Mouse (Mus musculus): ENCODE data around the gene Tmem121b. TPM values are rescaled to one million over a fixed set of nuclear protein-coding genes. Genes with fewer than 3 reads are reported as not detected.

The Tmem121b gene
- total and polyA plus RNA-seq, 3 experiments, result not detected

GRCm38 (mm10) chr6:120509975-120510374 lies 16.4 kb upstream of the Tmem121b start:
- H3K27me3 ChIP-seq (replicated peaks), result no peaks in the 10 kb centered on the region
- TF ChIP-seq USF2 (conservative IDR thresholded peaks at IDR 0.05; ENCODE audit: low read depth, low read length), result no peak
- no peak for TF ChIP-seq POLR2A (IDR thresholded peaks at IDR 0.05; ENCODE audit: low read depth, low read length)
- no peaks in the 10 kb centered on the region for H3K4me1 ChIP-seq (ENCODE audit: control insufficient read depth in 1 of 2, insufficient read depth in 2 of 2)
- no peaks in the 10 kb centered on the region for H3K79me2 ChIP-seq (replicated peaks; ENCODE audit: control insufficient read depth, extremely low read depth, insufficient read depth, poor library complexity, severe bottlenecking)
- in situ Hi-C loops (cut with MboI; ENCODE audit: low pct_ligation_motif_present, low pct_unique_long_range_greater_than_20kb, low sequenced_read_pairs) (no loop called here), dilution Hi-C loops (cut with MboI; ENCODE audit: extremely low pct_ligation_motif_present, extremely low pct_unique_long_range_greater_than_20kb, low sequenced_read_pairs) (no loop called here)
- no peak for DNase-seq (ENCODE audit: extremely low read depth)
- no peak overlapping the region for H3K4me2 ChIP-seq (ENCODE audit: insufficient read depth, low read depth, poor library complexity, severe bottlenecking)
- H3K36me3 ChIP-seq (replicated peaks in 1 of 2; ENCODE audit: control insufficient read depth in 1 of 2, insufficient read depth in 1 of 2, low read length in 1 of 2), result peaks cover 37 to 70% of the 10 kb centered on the region in 2 experiments
- H3K4me3 ChIP-seq (replicated peaks in 1 of 3; ENCODE audit: low read depth in 2 of 3, low read length in 2 of 3, poor library complexity in 1 of 3), result no peak overlapping the region
- H3K9me3 ChIP-seq (replicated peaks; ENCODE audit: low read length), result no peaks in the 10 kb centered on the region
- no peak overlapping the region for H3K9ac ChIP-seq (ENCODE audit: insufficient read depth, low read depth)
- H3K27ac ChIP-seq (ENCODE audit: insufficient read depth, low read depth), result no peak overlapping the region

DNA sequence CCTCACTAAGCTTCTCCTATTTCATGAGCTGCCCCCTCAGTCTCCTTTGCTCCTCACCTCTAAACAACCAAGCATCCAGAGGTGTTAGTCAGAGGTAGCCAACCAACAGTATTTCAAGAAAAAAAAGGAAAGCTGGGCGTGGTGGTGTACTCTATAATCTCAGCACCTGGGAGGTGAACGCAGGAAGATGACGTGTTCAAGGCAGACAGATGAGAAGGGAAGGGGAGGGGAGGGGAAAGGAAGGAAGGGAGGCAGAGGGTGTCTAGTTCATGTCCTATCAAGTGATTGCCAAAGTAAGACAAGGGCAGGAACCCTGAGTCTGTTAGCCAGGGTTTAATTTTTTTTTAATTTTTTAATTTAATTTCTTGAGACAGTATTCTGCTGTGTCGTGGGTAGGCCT lies 15.0 kb upstream of the Tmem121b start:
- Histone ChIP-seq H3K36me3 (replicated peaks in 1 of 2; ENCODE audit: control insufficient read depth in 1 of 2, insufficient read depth in 1 of 2, low read length in 1 of 2) (peaks cover 30 to 57% of the 10 kb centered on the region in 2 experiments), H3K27me3 (replicated peaks) (no peaks in the 10 kb centered on the region), H3K4me2 (ENCODE audit: insufficient read depth, low read depth, poor library complexity, severe bottlenecking) (no peak overlapping the region), H3K4me3 (replicated peaks in 1 of 3; ENCODE audit: low read depth in 2 of 3, low read length in 2 of 3, poor library complexity in 1 of 3) (no peak overlapping the region), H3K4me1 (ENCODE audit: control insufficient read depth in 1 of 2, insufficient read depth in 2 of 2) (no peaks in the 10 kb centered on the region), H3K27ac (ENCODE audit: insufficient read depth, low read depth) (no peak overlapping the region), H3K9ac (ENCODE audit: insufficient read depth, low read depth) (no peak overlapping the region), H3K79me2 (replicated peaks; ENCODE audit: control insufficient read depth, extremely low read depth, insufficient read depth, poor library complexity, severe bottlenecking) (no peaks in the 10 kb centered on the region), H3K9me3 (replicated peaks; ENCODE audit: low read length) (no peaks in the 10 kb centered on the region)
- DNase-seq (ENCODE audit: extremely low read depth), result no peak
- in situ Hi-C loops (cut with MboI; ENCODE audit: low pct_ligation_motif_present, low pct_unique_long_range_greater_than_20kb, low sequenced_read_pairs), result no loop called here
- TF ChIP-seq IRF4 (IDR thresholded peaks at IDR 0.05; ENCODE audit: low read depth, low read length) (no peak), USF1 (IDR thresholded peaks at IDR 0.05; ENCODE audit: low read depth, low read length) (no peak), POLR2A (IDR thresholded peaks at IDR 0.05; ENCODE audit: low read depth, low read length) (no peak), CHD2 (IDR thresholded peaks at IDR 0.05; ENCODE audit: low read length) (no peak), PAX5 (IDR thresholded peaks at IDR 0.05; ENCODE audit: low read length) (no peak), E2F4 (IDR thresholded peaks at IDR 0.05; ENCODE audit: insufficient replicate concordance, low read depth, low read length) (no peak), ETS1 (conservative IDR thresholded peaks at IDR 0.05; ENCODE audit: low read depth, low read length) (no peak), MEF2A (IDR thresholded peaks at IDR 0.05; ENCODE audit: borderline replicate concordance, low read depth, low read length) (no peak), CHD1 (IDR thresholded peaks at IDR 0.05; ENCODE audit: low read depth, low read length) (no peak), MYC (IDR thresholded peaks at IDR 0.05; ENCODE audit: low read depth, low read length) (no peak), SMC3 (IDR thresholded peaks at IDR 0.05; ENCODE audit: low read depth, low read length) (no peak), MAZ (IDR thresholded peaks at IDR 0.05; ENCODE audit: low read depth, low read length) (no peak), TBP (conservative IDR thresholded peaks at IDR 0.05; ENCODE audit: low read depth, low read length) (no peak), EP300 (IDR thresholded peaks at IDR 0.05; ENCODE audit: low read length) (no peak), JUND (conservative IDR thresholded peaks at IDR 0.05; ENCODE audit: low read depth, low read length) (no peak), HCFC1 (IDR thresholded peaks at IDR 0.05; ENCODE audit: low read depth, low read length) (no peak), TCF12 (IDR thresholded peaks at IDR 0.05; ENCODE audit: low read depth, low read length) (no peak), POLR2AphosphoS2 (IDR thresholded peaks at IDR 0.05; ENCODE audit: low read depth, low read length) (no peak)
- dilution Hi-C loops (cut with MboI; ENCODE audit: extremely low pct_ligation_motif_present, extremely low pct_unique_long_range_greater_than_20kb, low sequenced_read_pairs), result no loop called here
